Mouse (Mus musculus) WW6 (cell line): ENCODE results near the gene Ptpn3.

ENCODE experiments used
- DNase-seq: peaks from one replicate; pipeline ENCODE4 v3.0.0-alpha.2; 2013; ENCODE audit warnings: low read depth, low spot score

The Ptpn3 gene

DNA sequence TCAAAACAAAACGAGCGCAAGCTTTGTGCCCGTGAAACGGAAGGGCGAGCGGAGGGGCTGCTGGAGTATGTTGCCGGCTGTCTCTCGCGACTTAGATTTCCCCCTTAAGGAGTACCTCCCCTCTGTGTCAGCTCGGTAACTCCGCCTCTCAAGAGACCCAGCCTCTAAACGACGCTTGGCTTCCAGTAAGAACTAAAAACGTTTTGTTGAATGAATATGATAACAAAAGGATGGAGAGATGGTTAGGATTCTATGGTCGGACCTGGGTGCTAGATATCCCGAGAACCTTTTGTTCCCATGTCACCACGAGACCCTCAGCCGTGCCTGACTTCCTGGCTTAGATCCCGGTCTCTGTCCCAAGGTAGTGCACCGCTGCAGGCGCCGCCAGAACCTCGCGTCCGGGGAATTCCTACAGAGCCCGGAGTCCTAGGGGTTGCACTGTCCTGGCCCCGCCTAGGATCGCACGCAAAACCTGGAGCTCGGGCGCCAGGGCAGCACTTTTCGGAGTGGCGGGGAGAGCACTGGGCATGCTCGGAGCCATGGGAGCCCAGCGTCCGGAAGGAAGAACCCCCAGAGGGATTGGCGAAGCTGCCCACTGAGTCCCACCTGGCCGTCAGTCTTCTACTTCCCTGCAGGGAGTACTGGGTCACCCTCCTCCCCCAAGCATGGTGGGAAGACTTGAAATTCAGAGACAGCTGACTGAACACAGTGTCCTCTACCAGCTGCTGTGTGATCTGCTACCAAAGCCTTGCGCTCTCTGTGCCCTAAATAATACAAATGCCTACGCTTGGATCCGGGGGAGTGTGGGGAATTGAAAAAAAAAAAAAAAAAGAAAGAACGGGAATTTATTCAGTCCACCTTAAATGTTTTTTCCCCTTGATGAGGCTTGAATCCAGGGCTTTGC, at the start of gene Ptpn3:
Gene Ptpn3, minus strand, starts transcription at position 428 of the 904 bp plus-strand sequence.
- peak; percentile 76 for DNase-seq

GRCm38 (mm10) chr4:57350541-57350940, 48.9 kb upstream of the Ptpn3 start:
- no peak for DNase-seq

DNA sequence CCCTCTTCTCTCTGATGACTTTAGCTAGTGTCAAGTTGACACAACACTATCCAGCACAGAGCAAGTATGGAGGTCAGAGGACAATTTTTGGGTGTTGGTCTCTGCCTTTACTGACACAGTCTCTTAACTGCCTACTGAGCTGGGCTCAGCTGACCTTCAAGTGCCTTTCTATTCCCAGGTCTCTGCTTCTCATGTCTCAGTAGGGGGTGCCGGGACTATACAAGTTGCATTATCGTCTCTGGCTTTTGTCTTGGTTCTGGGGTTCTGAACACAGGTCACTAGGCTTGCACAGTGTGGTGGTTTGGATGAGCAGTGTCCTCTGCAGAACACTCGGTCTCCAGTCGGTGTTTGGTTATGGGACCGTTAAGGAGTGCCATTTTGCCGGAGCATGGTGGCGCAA, 42.4 kb upstream of the Ptpn3 start:
- DNase-seq = no peak

DNA sequence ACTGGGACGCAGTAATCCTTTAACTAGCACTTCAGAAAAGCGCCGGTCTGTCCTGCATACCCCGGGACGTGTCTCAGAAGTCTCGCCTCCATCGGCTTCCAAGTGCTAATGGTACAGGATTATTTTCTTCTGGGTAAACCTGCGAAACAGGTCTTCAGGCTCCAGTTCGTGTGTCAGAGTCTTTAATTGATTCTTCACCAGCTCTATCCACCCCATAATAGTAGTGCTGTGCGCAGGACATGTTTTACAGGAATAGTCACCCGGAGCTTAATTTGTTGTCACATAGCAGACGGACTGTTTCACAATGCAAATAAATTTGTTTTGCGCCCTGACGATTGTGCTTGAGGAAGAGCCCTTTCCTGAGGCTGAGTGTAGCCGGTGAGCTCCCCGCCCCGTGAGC, 37.3 kb upstream of the Ptpn3 start:
- no peak for DNase-seq

DNA sequence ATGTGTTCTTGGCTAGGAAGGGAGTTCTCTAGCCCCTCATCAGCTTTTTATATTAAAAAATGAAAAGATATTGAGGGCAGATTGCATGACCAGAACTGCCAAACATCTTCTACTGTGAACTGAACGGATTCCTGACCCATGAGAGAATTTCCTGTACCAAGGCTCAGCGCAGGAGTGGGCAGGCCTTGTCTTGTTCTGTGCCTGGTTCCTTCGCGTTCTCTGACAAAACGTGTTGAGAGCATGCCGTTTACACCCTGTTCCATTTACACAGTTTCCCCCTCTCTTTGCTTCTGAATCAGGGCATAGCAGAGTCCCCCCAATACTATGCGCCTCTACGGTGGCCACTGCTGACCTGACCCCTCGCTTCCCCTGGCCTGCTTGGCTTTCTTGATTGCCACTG, 36.4 kb upstream of the Ptpn3 start:
- DNase-seq = no peak

DNA sequence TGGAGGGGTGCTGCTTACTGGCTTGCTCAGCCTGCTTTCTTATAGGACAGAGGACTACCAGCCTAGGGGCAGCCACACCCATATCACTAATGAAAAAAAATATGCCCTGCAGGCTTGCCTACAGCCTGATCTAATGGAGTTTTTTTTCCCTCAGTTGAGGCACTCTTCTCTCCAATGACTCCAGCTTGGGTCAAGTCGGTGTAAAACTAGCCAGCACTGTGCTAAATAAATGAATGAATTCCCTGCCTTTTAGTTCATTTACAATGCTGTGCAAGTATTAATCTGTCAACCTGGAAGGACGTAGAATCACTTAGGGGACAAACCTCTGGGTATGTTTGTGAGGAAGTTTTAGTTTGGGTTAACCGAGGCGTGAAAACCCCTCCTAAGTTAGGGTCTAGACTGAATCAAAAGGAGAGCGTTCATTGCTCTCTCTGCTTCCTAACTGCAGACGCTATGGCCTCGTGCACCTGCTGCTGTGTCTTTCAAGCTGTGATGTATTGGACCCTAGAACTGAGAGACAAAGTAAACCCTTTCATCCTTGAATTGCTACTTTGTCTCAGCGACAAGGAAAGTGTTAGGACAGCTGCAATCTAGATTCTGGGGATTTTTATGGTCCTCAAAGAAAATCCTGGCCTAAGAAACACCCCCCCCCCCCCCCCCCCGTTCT, 33.5 kb upstream of the Ptpn3 start:
- no peak for DNase-seq

- DNase-seq = no peak
Measured at GRCm38 (mm10) chr4:57333926-57334548, 32.4 kb upstream of the Ptpn3 start.

DNA sequence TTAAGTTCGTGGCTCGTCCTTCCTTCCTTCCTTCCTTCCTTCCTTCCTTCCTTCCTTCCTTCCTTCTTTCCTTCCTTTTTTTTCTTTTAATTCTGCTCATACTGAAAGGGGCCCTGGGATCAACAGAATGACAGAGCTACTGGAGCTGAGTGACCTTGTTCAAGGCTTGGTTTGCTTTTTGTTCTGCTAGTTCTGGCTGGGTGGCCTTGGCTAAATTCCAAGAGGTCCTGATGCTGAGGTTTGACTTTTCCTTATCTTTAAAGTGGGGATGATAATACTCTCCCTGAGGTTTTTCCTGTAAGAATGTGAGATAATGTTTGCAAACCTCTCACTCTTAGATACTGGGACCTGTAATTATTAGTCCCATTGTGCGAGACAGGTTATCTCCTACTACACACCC, 30.9 kb upstream of the Ptpn3 start:
- DNase-seq = no peak

- DNase-seq = no peak
Measured at GRCm38 (mm10) chr4:57320606-57321327, 19.1 kb upstream of the Ptpn3 start.

DNA sequence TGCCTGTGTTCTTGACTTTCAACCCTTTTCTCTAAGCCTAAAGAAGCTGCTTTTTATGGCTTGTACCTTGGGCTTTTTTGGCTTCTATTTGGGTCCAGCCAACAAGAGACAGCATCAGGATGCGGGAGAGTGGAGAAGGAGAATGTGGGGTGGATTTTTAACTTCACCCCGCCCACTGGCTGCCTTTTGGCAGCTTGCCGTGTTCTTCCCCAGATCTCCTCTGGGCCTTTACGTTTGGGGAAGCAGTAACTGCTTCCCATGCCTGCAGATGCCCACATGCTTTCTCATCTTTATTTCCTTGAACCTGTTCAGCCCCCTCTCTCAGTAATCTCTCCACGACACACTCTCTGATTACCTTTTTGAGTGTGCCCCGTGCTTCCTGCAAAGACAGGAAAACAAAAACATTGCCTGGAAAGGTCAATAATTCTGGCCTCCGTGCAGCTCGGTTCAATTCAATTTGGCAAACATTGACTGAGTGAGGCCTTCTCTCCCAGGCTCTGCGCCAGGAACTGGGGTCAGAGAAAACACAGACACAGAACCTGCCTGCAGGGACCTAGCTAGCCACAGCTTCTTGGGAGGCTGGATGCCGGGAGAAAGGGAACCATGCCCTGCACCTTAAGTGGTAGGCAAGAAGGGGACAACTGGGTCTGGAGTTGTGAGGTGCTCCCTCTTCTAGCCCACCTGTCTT, 17.0 kb upstream of the Ptpn3 start:
- DNase-seq = no peak

DNA sequence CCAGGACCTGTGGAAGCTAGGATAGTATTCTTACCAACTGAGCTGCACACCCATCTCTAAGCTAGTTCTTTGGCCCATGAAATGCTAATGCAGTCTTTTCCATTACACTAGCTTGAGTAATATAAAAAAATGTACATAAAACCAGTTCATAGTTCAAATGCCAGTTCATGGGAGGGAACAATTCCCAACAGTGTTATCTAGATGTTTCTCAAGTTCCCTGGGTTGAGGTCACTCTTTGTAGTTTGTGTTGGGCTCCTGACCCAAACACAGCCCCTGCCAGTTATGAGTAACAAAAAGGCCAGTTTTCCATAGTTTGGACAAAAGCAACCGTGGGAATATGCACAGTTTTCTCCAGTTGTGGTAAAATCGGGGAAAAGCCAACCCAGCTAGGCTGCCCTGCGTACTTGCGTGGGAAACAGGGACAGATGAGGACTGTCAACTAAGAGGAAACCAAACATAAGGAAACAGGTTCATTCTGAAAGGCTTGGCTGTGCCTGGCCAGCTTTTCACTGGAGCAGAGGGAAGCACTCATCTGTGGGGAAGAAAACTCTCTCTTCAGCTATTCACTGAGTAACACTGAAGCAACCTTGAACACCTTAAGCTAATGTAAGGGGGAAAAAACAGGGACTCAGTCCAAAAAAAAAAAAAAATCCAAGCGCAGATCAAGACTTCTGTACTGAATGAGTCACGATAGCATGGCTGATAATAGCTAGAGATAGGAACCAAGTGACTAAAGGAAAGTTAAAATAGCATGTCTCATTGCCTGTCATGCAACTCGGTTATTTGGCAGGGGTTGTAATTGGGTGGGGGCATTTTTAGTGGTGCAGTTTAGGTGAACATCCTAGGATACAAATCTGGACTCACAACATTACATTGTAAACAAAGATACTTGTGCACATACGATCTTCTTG, 10.9 kb upstream of the Ptpn3 start:
- no peak for DNase-seq

GRCm38 (mm10) chr4:57311750-57312149, 10.1 kb upstream of the Ptpn3 start:
- no peak for DNase-seq

DNA sequence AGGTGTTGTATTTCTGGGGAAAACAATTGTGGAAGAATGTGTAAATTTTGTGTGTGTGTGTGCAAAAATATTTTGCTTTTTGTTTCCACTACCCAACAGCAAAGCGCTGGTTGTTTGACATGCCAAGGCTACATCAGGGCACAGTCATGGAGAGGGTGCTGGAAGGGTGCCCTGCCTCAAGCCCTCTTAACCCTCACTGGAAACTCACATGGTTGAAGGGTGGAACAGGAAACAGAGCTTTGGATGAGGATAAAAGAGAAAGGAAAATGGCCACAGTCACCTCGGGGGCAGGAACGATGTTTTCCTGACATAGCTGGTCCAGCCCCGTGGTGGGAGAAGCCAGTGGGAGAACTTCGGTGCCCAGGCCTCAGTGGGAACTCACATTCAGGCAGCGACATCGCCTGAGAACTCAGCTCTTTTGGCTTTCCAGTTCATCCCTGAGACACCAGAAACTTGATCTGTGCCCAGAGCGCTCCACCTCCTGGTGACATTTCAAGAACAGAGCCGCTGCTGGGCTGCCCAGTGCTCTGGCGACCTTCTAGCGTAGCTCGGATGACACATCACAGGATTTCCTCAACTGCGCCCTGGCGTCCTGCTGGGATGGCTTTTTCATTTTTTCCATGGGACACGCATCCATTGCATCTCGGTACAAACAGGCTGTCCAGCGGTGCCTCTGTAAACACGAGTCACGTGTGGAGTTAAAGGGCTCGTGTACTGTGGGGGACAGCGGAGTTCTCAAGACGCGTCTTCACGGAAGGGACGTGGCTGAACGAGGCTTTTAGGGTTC, 6.8 kb upstream of the Ptpn3 start:
- no peak for DNase-seq

DNA sequence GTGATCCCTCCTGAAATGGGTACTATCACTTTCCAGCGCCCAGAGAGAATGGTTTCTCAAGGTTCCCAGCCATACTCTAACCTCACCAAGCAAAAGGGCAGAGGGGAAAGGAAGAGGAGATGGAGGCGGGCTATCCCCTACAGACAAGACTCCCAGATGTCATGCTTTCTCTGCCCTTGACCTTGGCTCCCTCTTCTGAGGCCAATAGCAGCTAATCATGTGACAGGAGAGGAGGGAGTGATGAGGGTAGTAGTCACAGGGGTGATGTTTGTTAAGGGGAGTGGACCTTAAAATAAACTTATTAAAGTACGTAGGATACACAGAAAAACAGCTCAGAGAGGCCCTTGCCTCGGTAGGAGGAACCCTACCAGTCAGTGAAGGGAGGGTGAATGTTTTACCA, 6.1 kb upstream of the Ptpn3 start:
- no peak for DNase-seq

DNA sequence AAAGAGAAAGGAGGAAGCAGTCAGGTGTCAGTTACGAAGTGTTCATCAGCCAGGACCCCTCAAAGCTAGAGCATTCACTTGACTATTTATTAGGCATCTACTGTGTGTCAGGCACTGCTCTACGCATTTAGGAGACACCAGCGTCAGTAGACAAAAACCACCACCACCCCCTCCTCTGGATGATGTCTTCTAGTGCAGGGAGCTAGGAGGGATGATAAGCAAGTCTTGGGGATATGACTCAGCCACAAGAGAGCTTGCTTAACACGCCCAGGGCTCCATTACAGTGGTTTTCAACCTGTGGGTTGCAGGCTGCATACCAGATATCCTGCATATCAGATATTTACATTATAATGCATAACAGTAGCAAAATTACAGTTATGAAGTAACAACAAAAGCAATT, 4.6 kb upstream of the Ptpn3 start:
- no peak for DNase-seq

DNA sequence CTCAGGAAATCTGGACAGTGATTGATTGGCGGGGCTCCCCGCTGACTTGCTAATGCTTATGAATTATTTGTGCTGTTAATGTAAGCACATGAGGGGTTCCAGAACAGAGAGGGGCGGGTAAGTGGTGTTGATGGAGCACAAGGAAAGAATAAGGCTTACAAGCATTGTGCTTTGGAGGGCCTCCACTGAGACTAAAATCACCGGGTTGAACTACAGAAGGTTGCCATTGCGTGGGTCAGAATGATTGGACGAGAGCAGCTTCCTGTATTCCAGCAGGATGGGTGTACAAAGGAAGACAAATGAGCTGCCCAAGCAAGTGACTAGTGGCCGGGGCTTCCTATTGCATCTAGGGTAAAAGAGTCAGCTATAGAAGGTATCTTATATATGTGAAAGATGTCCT, 4.0 kb upstream of the Ptpn3 start:
- no peak for DNase-seq

- no peak for DNase-seq
Measured at GRCm38 (mm10) chr4:57300469-57301409, 898 bp downstream of the Ptpn3 start.

- DNase-seq = no peak
Measured at GRCm38 (mm10) chr4:57299701-57300468, 1.8 kb downstream of the Ptpn3 start.
